Mouse (Mus musculus) spleen, embryonic (tissue): Measurements from ENCODE around the gene Olfr775.

Source experiments
- CTCF ChIA-PET: fragments of 350-600 bp; sonication (Branson Sonifier 250); formaldehyde crosslinking; loops from one replicate; lab custom pipeline; 2022; lab: Charles Lee

Gene Olfr775

DNA sequence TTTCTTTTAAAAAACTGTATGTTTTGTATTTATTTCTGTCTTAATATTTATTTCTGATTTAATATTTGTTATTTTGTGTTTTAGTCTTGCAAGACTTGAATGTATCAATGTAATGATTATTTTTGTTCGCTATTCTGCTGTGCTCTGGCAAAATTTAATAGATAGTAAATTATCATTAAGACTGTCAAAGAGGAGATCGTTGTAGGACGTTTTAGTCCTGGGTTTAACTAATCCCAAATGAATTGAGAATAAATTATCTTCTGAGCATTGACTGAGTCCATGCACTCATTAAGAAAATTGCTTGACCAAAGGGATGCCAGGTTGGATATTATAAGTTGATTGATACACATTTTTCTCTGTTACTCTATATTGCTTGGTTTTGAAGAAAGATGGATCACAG is at the start of gene Olfr775:
Gene Olfr775 (plus strand): TSS at position 301 of the 400 bp plus-strand sequence.
- CTCF ChIA-PET: no interaction called here

DNA sequence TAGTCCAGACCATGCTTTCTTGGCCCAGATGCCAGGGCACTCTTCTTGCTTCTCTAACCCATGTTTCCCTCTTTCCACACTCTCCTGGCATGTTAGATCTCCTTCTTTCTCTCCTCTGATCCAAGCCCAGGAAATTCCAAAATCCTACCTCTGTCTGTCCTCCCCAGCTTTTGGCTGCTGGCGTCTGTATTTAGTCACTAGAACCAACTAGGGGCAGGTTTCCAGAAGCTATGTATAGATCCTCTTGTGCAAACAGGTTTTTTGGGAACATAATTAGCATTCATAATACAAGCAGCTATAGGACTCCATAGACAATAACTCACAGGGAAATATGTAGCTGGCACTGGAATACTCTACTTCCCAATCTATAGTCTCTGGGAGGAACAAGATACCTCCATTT is 17.5 kb upstream of the Olfr775 start:
- CTCF ChIA-PET: no interaction called here

DNA sequence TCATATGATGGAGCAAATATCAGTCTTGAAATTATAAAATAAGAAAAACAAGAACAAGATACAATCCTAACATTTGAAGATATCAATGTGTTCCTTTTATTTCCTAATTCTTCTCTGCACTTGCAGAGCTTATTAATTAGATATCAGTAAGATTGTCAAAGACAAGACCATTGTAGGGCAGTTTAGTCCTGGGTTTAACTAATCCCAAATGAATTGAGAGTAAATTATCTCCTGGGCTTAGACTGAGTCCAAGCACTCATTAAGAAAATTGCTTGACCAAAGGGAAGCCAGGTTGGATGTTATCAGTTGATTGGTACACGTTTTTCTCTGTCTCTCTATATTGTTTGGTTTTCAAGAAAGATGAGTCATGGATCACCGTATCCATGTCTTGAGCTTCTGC is 12.3 kb upstream of the Olfr775 start, which contains the start of gene Olfr774:
Gene Olfr774 (plus strand): TSS at position 301 of the 400 bp plus-strand sequence.
- CTCF ChIA-PET: no interaction called here

DNA sequence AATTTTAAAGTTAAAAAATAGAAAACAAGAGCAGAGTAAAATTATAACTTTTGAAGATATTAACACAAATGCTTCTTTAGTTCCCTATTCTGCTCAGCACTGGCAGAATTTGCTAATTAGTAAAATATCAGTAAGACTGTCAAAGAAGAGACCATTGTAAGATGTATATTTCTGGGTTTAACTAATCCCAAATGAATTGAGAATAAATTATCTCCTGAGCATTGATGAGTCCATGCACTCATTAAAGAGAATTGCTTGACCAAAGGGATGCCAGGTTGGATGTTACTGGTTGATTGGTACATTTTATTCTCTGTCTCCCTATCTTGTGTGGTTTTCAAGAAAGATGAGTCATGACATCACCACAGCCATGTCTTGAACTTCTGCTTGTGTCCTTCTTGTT is 10.6 kb downstream of the Olfr775 start, which contains the start of gene Olfr776:
Gene Olfr776 (plus strand): TSS at position 301 of the 400 bp plus-strand sequence.
- CTCF ChIA-PET: no interaction called here

DNA sequence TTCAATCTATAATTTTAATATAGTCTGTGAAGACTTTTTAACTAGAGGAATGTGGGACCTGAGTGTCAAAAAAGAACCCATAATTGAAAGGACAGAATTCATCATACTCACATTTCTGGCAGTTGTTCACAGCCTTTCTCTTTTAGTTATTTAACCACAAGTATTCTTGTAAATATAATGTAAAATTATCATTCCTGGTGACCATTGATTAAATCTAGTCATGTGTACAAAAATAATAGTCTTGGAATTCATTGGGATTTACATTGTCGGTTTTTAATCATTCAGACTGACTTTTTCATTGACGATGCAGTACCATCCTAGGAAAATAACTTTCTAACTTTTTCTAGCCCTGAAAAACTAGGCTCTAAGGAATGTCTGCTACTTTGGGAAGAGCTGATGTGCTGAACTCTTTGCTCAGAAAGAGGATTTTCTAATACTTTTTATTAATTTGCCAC is 22.9 kb downstream of the Olfr775 start, which contains the start of gene Olfr777:
Gene Olfr777 (minus strand): TSS at position 405 of the 455 bp plus-strand sequence.
- CTCF ChIA-PET: no interaction called here
